Mouse (Mus musculus) limb, embryonic 14.5 days (tissue): ENCODE data around the gene Myd88. TPM values are rescaled to one million over a fixed set of nuclear protein-coding genes. Genes with fewer than 3 reads are reported as not detected.
"Not testable (repeated sequence)": the region's sequence is repeated elsewhere in the genome, so short reads cannot be mapped to it uniquely, and the experiment has no call there.

Source experiments
- ATAC-seq: fragments of 200-750 bp; cut with Nextera tagmentation; 2 replicates; pipeline ENCODE4 v1.8.0; 2017; ENCODE audit warnings: low read depth, moderate number of reproducible peaks, moderate TSS enrichment; ENCODE audit not compliant: low FRiP score
- DNase-seq: peaks from one replicate; pipeline ENCODE4 v3.0.0-alpha.2; 2015; ENCODE audit warnings: low spot score
- H3K27ac ChIP-seq: fragments of 300-500 bp; sonication (generic); replicated peaks from 2 replicates; pipeline ENCODE4 v1.5.1; 2014; ENCODE audit warnings: low read depth, mild to moderate bottlenecking, low read length, moderate library complexity, mixed read lengths
- H3K27me3 ChIP-seq: fragments of 300-500 bp; sonication (generic); 2 replicates; pipeline ENCODE4 v1.6.1; 2014; ENCODE audit warnings: low read length, mixed read lengths; ENCODE audit not compliant: control insufficient read depth, insufficient read depth
- H3K36me3 ChIP-seq: fragments of 300-500 bp; sonication (generic); 2 replicates; pipeline ENCODE4 v1.6.1; 2014; ENCODE audit warnings: mild to moderate bottlenecking, low read length, moderate library complexity, mixed read lengths; ENCODE audit not compliant: control insufficient read depth, insufficient read depth
- H3K4me1 ChIP-seq: fragments of 300-500 bp; sonication (generic); 2 replicates; pipeline ENCODE4 v1.6.1; 2014; ENCODE audit warnings: antibody characterized with exemption, low read length, mixed read lengths; ENCODE audit not compliant: control insufficient read depth, insufficient read depth
- H3K4me2 ChIP-seq: fragments of 300-500 bp; sonication (generic); replicated peaks from 2 replicates; pipeline ENCODE4 v1.6.1; 2014; ENCODE audit warnings: low read depth, mild to moderate bottlenecking, low read length, moderate library complexity; ENCODE audit not compliant: severe bottlenecking
- H3K4me3 ChIP-seq: fragments of 300-500 bp; sonication (generic); replicated peaks from 2 replicates; pipeline ENCODE4 v1.5.1; 2014; ENCODE audit warnings: low read length
- H3K9ac ChIP-seq: fragments of 300-500 bp; sonication (generic); 2 replicates; pipeline ENCODE4 v1.6.1; 2014; ENCODE audit warnings: mild to moderate bottlenecking, low read depth, low read length, moderate library complexity; ENCODE audit not compliant: severe bottlenecking
- H3K9me3 ChIP-seq: fragments of 300-500 bp; sonication (generic); 2 replicates; pipeline ENCODE4 v1.6.1; 2016; ENCODE audit warnings: low read length; ENCODE audit not compliant: control insufficient read depth
- POLR2A ChIP-seq: fragments of 200-500 bp; IDR thresholded peaks from 2 replicates; pipeline ENCODE4 v1.8.0; 2012; ENCODE audit warnings: inconsistent platforms, mild to moderate bottlenecking, moderate library complexity, borderline replicate concordance; ENCODE audit not compliant: insufficient read depth, insufficient read length; ENCODE audit errors: extremely low read depth
- WGBS: fragments of 180-500 bp; shearing (Covaris S2); extraction: QIAGEN DNeasy Blood & Tissue Kit; methylation state at CpG from one replicate; pipeline ENCODE4 v1.1.7; 2014; 5-methylcytosine and 5-hydroxymethylcytosine counted together
- polyA plus RNA-seq, 2 experiments: library from polyadenylated mRNA; depleted of rRNA in 1 of 2; stranded (reverse) in 1 of 2; unstranded in 1 of 2; fragments of >200 nt; fragmentation: Nextera tagmentation in 1 of 2; extraction: Ambion mirVana in 1 of 2; gene quantifications; 2 replicates each; pipeline versions ENCODE4 v1.2.1 to v1.2.3; 2012 to 2014

The Myd88 gene
- polyA plus RNA-seq, 2 experiments, result 11.5 to 23.3 TPM

DNA sequence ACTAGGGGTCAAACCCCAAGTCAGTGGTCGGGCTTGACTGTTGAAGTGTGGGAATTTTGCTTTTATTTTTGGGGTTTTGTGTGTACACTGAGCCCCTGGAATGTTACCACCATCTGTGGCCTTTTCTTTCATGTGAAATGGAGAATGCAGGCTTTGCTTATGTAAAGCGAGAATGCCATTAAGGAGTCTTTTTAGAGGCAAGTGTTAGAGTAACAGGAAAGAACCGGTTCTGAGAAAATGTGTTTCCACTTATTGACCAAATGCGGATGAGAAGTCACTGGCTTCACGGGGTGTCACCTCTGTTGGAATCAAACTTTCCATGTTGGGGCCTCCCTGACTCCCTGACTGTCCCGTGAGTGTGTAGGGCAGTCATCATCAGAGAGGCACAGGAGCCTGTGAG, 34.3 kb upstream of the Myd88 start:
- Histone ChIP-seq H3K4me3 (no peak overlapping the region), H3K4me2 (no peak overlapping the region), H3K27me3 (no peaks in the 10 kb centered on the region), H3K36me3 (no peaks in the 10 kb centered on the region), H3K4me1 (no peaks in the 10 kb centered on the region), H3K27ac (no peak overlapping the region), H3K9me3 (no peaks in the 10 kb centered on the region), H3K9ac (no peak overlapping the region)
- no peak for ATAC-seq
- peak; percentile 9 for DNase-seq
- no peak for TF ChIP-seq POLR2A
- 41% methylated on average over 6 of the region's 6 CpGs for WGBS

DNA sequence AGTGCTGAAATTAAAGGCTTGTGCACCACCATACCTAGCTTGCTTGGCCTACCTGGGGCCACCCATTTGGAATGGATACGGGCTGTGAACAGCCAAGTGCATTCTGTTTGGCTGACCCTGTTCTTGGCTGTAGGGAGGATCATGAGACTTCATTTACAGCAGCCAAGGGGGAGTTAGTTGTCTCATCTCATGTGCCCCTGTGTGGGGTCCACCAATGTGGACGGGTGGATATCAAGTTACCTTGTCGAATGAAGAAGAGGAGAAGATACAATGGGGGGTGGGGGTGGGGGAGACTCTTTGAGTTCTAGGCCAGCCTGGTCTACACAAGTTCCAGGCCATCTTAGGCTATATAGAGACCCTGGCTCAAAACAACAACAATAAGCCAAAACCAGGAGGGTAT, 33.8 kb upstream of the Myd88 start:
- WGBS, result 67% methylated on average over 3 of the region's 3 CpGs
- H3K9me3 ChIP-seq, result no peaks in the 10 kb centered on the region
- no peaks in the 10 kb centered on the region for H3K36me3 ChIP-seq
- H3K4me1 ChIP-seq, result no peaks in the 10 kb centered on the region
- no peak for DNase-seq
- no peak overlapping the region for H3K27ac ChIP-seq
- H3K4me3 ChIP-seq, result no peak overlapping the region
- no peak overlapping the region for H3K9ac ChIP-seq
- H3K4me2 ChIP-seq, result no peak overlapping the region
- no peak for TF ChIP-seq POLR2A
- no peaks in the 10 kb centered on the region for H3K27me3 ChIP-seq
- no peak for ATAC-seq

DNA sequence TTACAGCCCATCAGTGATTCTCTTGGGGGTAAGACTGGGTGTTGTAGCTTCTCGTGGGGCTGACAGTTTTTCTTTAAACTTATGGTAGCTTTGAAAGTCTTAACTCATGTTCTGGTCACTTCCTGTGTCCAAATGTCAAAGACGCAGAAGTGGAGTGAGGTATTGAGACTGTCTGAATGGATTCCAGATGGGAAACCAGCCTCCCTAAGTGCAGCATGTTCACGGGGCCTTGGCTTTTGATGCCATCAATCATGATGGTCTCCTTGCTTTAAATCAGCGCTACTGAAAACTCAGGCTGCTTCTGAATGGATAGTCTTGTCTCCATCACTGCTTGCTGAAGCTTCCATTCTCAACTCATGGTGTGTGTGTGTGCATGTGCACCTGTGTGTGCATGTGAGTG, 30.0 kb upstream of the Myd88 start:
- no peak for DNase-seq
- WGBS, result 37% methylated on average over 4 of the region's 4 CpGs
- peaks cover 4% of the 10 kb centered on the region; the same call in 1 of the 2 replicates for H3K36me3 ChIP-seq

DNA sequence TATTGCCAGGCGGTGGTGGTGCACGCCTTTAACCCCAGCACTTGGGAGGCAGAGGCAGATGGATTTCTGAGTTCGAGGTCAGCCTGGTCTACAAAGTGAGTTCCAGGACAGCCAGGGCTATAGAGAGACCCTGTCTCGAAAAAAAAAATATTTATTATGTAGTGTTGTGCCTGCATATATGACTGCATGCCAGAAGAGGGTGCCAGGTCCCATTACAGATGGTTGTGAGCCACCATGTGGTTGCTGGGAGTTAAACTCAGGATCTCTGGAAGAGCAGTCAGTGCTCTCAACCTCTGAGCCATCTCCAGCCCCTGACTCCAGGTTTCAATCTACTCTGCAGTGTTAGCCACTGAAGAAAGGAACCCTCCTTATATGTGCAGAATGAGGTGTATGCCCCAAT, 29.6 kb upstream of the Myd88 start:
- H3K4me3 ChIP-seq, H3K9me3 ChIP-seq, DNase-seq, H3K27ac ChIP-seq, H3K27me3 ChIP-seq, H3K36me3 ChIP-seq, H3K9ac ChIP-seq, ATAC-seq, H3K4me1 ChIP-seq, H3K4me2 ChIP-seq: not testable (repeated sequence)
- 67% methylated on average over 4 of the region's 4 CpGs for WGBS

More for the DNA sequence above, 30.0 kb upstream of the Myd88 start:
- no peaks in the 10 kb centered on the region for H3K27me3 ChIP-seq
- no peak overlapping the region for H3K9ac ChIP-seq
- H3K4me1 ChIP-seq, result no peaks in the 10 kb centered on the region
- TF ChIP-seq POLR2A, result no peak
- H3K9me3 ChIP-seq, result no peaks in the 10 kb centered on the region
- no peak overlapping the region for H3K4me3 ChIP-seq
- ATAC-seq, result no peak
- no peak overlapping the region for H3K27ac ChIP-seq
- no peak overlapping the region for H3K4me2 ChIP-seq

DNA sequence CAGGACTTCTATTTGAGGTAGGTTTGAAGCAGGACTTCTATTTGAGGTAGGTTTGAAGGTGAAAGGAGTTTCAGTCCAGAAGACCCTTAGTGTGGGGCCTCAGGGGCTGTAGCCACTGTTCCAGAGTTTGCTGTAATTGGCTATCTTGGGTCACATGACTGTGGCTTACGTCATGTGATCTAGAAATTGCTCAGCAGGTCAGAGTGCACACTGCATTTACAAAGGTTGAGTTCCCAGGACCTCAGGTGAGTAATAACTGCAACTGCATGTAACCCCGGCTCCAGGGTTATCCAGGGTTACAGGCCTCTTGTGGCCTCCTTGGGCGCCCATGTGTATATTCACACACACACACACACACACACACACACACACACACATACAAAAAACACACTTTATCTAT, 27.2 kb upstream of the Myd88 start:
- Histone ChIP-seq H3K4me1 (no peaks in the 10 kb centered on the region), H3K4me2 (no peak overlapping the region), H3K4me3 (no peak overlapping the region), H3K9me3 (no peaks in the 10 kb centered on the region), H3K27me3 (no peaks in the 10 kb centered on the region), H3K27ac (no peak overlapping the region), H3K9ac (no peak overlapping the region), H3K36me3 (peaks cover 12% of the 10 kb centered on the region; the same call in 1 of the 2 replicates)
- DNase-seq, result no peak
- ATAC-seq, result no peak
- TF ChIP-seq POLR2A, result no peak
- WGBS, result 94% methylated on average over 3 of the region's 3 CpGs

DNA sequence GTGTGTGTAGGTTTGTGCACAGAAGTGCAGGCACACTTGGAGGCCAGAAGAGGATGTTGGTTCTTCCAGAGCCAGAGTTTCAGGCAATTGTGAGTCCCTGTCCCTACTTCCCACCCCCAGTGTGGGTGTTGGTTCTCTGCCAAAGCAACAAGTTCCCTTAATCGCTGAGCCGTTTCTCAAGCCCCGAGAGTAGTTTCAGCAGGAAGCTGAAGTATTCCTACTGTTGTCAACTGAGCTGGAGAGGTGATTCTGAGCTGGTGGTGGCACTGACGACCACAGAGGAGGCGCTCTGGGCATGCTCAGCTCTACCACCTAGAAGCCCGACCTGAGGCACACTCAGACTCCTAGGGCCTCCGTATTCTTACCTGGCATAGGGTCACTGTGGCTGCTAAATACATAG, 24.1 kb upstream of the Myd88 start, which contains the start of gene Slc22a14:
Slc22a14 (minus strand) TSS at position 270 of the 400 bp plus-strand sequence.
- no peak within 1 kb of the TSS for H3K27ac ChIP-seq
- no peaks in the 10 kb centered on the region for H3K4me1 ChIP-seq
- no peaks in the 10 kb centered on the region for H3K9me3 ChIP-seq
- DNase-seq (no peak), ATAC-seq (no peak)
- no peak within 1 kb of the TSS for H3K4me2 ChIP-seq
- no peak within 1 kb of the TSS for H3K9ac ChIP-seq
- H3K27me3 ChIP-seq, result no peaks in the 10 kb centered on the region
- peaks cover 12% of the 10 kb centered on the region; the same call in 1 of the 2 replicates for H3K36me3 ChIP-seq
- 69% methylated on average over 7 of the region's 7 CpGs for WGBS
- no peak within 1 kb of the TSS for H3K4me3 ChIP-seq
- no peak for TF ChIP-seq POLR2A
